Mouse (Mus musculus): Measurements from ENCODE around the gene Tsc22d4.
"Not testable (repeated sequence)": the region's sequence is repeated elsewhere in the genome, so short reads cannot be mapped to it uniquely, and the experiment has no call there.

Gene Tsc22d4

DNA sequence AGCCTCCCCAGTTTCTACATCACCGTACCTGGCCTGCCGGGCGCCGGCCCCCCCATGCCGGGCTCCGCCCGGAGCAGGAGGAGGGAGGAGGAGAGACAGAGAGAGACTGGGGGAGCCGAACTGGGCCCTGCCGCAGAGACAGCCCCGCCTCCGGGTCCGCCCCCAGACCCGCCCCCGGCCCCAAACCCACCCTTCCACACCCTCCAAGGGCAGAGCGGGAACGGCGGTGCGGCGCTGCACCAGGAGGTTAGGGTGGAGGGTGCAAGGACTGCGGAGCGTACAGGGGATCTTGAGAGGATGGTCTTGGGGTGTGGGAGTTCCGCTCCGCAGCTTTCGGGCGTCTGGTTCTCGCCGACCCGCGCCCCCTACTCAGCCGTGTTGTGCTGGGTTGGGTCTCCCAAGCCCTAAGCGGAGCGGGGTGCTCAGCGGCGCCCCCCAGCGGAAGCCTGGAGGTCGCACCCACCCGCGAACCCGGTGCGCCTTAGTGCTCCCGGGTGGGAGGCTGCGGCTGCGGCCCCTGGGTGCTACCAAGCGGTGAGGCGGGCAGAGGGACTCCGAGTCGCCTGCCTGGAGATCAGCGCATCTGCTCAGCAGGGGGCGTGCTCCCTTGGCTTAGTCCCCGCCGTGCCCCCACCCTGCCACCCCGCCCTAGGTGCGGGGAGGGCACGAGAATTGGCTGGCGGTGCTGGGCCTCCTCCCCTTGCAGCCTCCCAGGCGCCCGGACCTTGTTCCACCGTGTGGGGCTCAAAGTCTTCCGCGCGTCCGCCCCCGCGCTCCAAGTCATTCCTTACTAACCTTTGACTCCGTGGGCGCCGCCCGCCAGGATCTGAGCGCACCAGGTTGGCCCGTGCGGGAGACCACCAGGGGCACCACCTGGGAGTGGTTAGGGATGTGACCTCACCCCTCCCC is 4.3 kb upstream of the Tsc22d4 start, which contains the start of gene Nyap1:
TSS of gene Nyap1 (minus strand) at position 585 of the 909 bp plus-strand sequence.
- DNase-seq (ENCODE audit: low read depth, low spot score), result peak; percentile 87

GRCm38 (mm10) chr5:137742048-137742447 is 3.5 kb upstream of the Tsc22d4 start:
- DNase-seq (ENCODE audit: low read depth, low spot score), result no peak

DNA sequence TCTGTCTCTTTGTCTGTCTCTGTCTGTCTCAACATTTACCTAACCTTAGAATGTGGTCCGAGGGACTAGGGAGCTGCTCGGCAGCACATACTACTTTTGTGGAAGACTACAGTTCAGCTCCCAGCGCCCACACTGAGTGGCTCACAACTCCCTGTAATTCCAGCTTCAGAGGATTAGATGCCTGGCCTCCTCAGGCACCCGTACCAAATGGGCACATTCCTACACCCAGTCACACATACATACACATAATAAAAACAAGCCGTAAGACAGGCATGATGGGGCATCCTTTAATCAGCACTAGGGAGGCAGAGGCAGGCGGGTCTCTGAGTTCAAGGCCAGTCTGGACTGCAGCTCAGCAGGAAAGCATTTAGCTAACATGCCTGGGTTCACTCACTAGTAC is 2.7 kb upstream of the Tsc22d4 start:
- DNase-seq (ENCODE audit: low read depth, low spot score), result no peak

GRCm38 (mm10) chr5:137744197-137744596 is 1.3 kb upstream of the Tsc22d4 start:
- DNase-seq (ENCODE audit: low read depth, low spot score), result no peak

- DNase-seq (ENCODE audit: low read depth, low spot score), result peak; percentile 90
Measured at GRCm38 (mm10) chr5:137746282-137746850, 836 bp downstream of the Tsc22d4 start.

GRCm38 (mm10) chr5:137746851-137747325 is 1.4 kb downstream of the Tsc22d4 start:
- DNase-seq (ENCODE audit: low read depth, low spot score), result no peak

- DNase-seq (ENCODE audit: low read depth, low spot score), result peak; percentile 83
Measured at GRCm38 (mm10) chr5:137747326-137747961, 1.9 kb downstream of the Tsc22d4 start.

DNA sequence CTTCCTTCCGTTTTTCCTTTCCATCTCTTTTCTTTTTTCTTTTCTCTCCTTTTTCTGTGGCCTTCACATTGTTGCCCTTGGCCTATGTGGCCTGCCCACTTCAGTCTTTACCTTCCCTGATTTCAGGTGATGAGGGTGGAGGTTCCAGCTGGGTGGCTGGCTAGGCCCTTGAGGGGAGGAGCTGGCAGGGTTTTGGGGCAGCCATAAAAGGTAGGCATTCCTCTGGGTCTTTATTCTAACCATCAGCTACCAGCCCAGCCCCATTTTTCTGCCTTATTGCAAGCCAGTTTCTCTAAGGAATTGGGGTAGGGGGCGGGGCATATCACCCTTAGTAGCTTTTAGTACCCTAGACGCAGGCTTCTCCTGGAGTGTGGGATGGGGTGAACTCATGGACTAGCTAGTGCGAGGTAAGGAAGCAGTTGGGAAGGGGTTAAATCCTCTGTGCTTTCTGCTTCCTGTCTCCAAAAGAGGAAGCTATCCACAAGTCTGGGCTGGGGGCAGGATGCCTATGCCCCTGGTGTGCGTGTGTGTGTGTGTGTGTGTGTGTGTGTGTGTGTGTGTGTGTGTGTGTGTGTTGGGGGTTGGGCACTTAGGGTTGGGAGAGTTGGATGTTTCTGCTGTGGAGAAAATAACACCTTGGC is 2.7 kb downstream of the Tsc22d4 start:
- peak; percentile 29 for DNase-seq (ENCODE audit: low read depth, low spot score)

- no peak for DNase-seq (ENCODE audit: low read depth, low spot score)
Measured at GRCm38 (mm10) chr5:137749196-137749836, 3.8 kb downstream of the Tsc22d4 start.

DNA sequence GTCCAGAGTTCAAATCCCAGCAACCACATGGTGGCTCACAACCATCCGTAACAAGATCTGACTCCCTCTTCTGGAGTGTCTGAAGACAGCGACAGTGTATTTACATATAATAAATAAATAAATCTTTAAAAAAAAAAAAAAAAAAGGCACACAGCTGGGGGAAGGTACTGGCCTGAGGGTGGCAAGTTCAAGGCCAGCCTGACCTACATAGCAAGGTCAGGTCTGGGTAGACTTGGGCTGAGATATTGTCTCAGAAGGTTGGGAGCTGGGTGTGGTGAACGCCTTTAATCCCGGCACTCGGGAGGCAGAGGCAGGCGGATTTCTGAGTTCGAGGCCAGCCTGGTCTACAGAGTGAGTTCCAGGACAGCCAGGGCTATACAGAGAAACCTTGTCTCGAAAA is 4.7 kb downstream of the Tsc22d4 start:
- DNase-seq (ENCODE audit: low read depth, low spot score), result not testable (repeated sequence)

DNA sequence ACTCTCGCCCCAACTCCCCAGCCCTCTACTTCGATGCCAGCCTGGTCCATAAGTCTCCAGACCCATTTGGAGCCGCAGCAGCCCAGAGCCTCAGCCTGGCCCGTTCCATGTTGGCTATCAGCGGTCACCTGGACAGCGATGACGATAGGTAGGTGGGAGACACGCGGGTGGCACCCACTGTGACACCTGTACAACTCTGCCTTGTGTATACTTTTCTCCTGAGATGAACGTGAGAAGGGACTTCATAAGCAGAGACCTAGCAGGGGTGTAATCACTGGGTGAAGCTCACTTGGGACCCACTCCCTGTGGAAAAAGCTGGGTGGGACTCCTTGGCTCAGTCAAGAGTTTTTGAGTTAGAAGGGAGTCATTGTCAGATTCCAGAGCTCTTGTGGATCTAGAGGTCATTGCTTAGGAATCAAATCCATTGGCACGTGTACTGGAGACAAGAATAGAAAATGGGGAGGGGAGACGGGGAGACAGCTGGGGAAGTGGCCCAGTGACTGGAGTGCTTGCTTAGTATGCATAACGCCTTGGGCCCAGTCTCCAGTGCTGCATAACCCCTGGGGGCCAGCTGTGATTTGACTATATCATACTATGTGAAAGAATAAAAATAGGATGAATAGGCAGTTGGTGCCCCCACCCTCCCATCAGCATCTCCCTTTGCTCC is 5.8 kb downstream of the Tsc22d4 start:
- no peak for DNase-seq (ENCODE audit: low read depth, low spot score)

DNA sequence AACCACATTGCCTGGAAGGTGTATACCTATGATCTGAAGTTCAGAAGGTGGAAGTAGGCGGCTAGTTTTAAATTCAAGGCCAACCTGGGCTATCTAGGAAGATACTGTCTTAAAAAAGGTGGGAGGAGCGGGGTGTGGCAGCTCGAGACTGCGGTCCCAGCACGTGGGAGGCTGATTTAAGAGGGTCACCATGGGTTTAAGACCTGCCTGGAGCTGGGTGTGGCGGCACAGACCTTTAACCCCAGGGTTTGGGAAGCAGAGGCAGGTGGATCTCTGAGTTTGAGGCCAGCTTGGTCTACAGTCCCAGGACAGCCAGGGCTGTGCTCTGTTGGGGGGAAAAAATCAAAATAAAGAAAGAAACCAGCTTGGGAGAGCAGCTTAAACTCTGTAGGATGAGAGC is 6.5 kb downstream of the Tsc22d4 start:
- no peak for DNase-seq (ENCODE audit: low read depth, low spot score)

DNA sequence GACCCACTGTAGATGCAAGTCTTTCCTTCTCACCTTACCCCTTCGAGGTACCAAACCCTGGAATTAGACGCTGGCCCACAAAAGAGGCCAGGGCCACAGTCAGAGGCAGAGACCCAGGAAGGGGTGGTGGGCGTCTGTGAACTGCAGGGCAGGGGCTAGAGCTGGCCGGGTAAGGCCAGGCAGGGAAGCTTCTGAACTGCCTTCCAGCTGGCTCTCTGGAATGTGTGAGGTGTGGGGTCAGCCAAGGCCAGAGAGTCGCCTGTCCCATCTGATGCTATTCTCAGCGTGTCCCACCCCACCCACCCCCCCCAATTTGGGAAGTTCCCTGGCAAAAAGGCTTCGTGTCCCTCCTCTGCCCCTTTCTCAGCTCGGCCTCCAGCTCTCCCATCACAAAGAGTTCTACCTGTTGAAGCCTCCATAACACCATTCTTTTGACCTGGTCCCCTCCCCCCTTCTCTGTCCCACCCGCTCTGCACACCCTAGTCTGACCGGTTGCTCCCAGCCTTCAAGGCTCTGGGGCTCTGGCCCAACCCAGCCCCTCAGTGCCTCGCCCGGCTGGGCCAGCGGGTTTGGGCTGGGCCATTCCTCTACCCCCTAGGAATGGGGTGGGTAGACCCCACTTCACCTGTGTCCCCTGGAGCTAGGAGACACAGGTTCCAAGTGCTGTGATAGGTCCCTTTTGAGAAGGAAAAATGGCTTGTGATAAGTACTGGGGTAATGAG is 7.7 kb downstream of the Tsc22d4 start:
- no peak for DNase-seq (ENCODE audit: low read depth, low spot score)

GRCm38 (mm10) chr5:137755425-137755824 is 9.9 kb downstream of the Tsc22d4 start:
- no peak for DNase-seq (ENCODE audit: low read depth, low spot score)

GRCm38 (mm10) chr5:137756106-137756505 is 10.6 kb downstream of the Tsc22d4 start:
- DNase-seq (ENCODE audit: low read depth, low spot score), result no peak

GRCm38 (mm10) chr5:137756882-137757661 is 11.5 kb downstream of the Tsc22d4 start:
- DNase-seq (ENCODE audit: low read depth, low spot score), result peak; percentile 77

GRCm38 (mm10) chr5:137757887-137758286 is 12.4 kb downstream of the Tsc22d4 start:
- no peak for DNase-seq (ENCODE audit: low read depth, low spot score)

GRCm38 (mm10) chr5:137758921-137759534 is 13.5 kb downstream of the Tsc22d4 start:
- DNase-seq (ENCODE audit: low read depth, low spot score), result no peak

- DNase-seq (ENCODE audit: low read depth, low spot score), result peak; percentile 85
Measured at GRCm38 (mm10) chr5:137759971-137760412, 14.5 kb downstream of the Tsc22d4 start.

Data from A20 (cell line).